Mouse (Mus musculus) brain, embryonic 14.5 days (tissue): ENCODE results near the gene Asxl1.
"Not testable (repeated sequence)": the region's sequence is repeated elsewhere in the genome, so short reads cannot be mapped to it uniquely, and the experiment has no call there.

Source experiments
- CTCF ChIP-seq: fragments of 200-500 bp; IDR thresholded peaks from 2 replicates; pipeline ENCODE4 v1.5.1; 2012; ENCODE audit warnings: inconsistent platforms, mild to moderate bottlenecking, moderate library complexity, borderline replicate concordance; ENCODE audit not compliant: insufficient read depth, insufficient read length; ENCODE audit errors: extremely low read depth
- POLR2A ChIP-seq: fragments of 200-500 bp; IDR thresholded peaks from 2 replicates; pipeline ENCODE4 v1.6.1; 2012; ENCODE audit warnings: mild to moderate bottlenecking, inconsistent platforms, borderline replicate concordance; ENCODE audit not compliant: poor library complexity, insufficient read depth, insufficient read length, severe bottlenecking; ENCODE audit errors: extremely low read depth

GRCm38 (mm10) chr2:153364531-153364930 lies 18.9 kb downstream of the Asxl1 start:
- TF ChIP-seq CTCF, POLR2A: not testable (repeated sequence)
